Mouse (Mus musculus) CH12.LX (cell line): ENCODE results near the gene Ncor2. TPM values are rescaled to one million over a fixed set of nuclear protein-coding genes. Genes with fewer than 3 reads are reported as not detected.

Source experiments
- DNase-seq: peaks from one replicate; pipeline ENCODE4 v3.0.0-alpha.2; 2013; ENCODE audit errors: extremely low read depth
- H3K27ac ChIP-seq: 2 replicates; pipeline ENCODE4 v1.5.1; 2012; ENCODE audit warnings: low read depth, mild to moderate bottlenecking, control low read depth, moderate library complexity; ENCODE audit not compliant: insufficient read depth
- H3K27me3 ChIP-seq: replicated peaks from 2 replicates; pipeline ENCODE3; 2012; ENCODE audit warnings: inconsistent platforms
- H3K36me3 ChIP-seq, 2 experiments: replicated peaks in 1 of 2; 2 replicates each; pipeline versions ENCODE3 to v1.6.1; 2012; ENCODE audit warnings: inconsistent platforms in 1 of 2, low read length in 1 of 2, mild to moderate bottlenecking in 1 of 2, mixed read lengths in 1 of 2, moderate library complexity in 1 of 2; ENCODE audit not compliant: control insufficient read depth in 1 of 2, insufficient read depth in 1 of 2
- H3K4me1 ChIP-seq, 2 experiments: 2 replicates each; pipeline ENCODE4 v1.6.1; 2012; ENCODE audit warnings: inconsistent platforms in 1 of 2, moderate library complexity in 1 of 2; ENCODE audit not compliant: insufficient read depth in 2 of 2, control insufficient read depth in 1 of 2
- H3K4me2 ChIP-seq: 2 replicates; pipeline ENCODE4 v1.6.1; 2012; ENCODE audit warnings: low read depth, mild to moderate bottlenecking, control low read depth; ENCODE audit not compliant: poor library complexity, insufficient read depth, severe bottlenecking
- H3K4me3 ChIP-seq, 3 experiments: fragments of 150-350 bp in 1 of 3; sonication (generic) in 1 of 3; replicated peaks in 1 of 3; 2 replicates each; pipeline versions ENCODE3 to v1.5.1; 2011 to 2012; ENCODE audit warnings: low read depth in 2 of 3, low read length in 2 of 3, mild to moderate bottlenecking in 2 of 3, moderate library complexity in 2 of 3, control low read depth in 1 of 3, improper control_type of control experiment in 1 of 3, inconsistent platforms in 1 of 3, mixed read lengths in 1 of 3; ENCODE audit not compliant: poor library complexity in 1 of 3
- H3K79me2 ChIP-seq: replicated peaks from 2 replicates; pipeline ENCODE4 v1.6.1; 2012; ENCODE audit warnings: mild to moderate bottlenecking, moderate library complexity; ENCODE audit not compliant: control insufficient read depth, poor library complexity, insufficient read depth, severe bottlenecking; ENCODE audit errors: extremely low read depth
- H3K9ac ChIP-seq: 2 replicates; pipeline ENCODE4 v1.6.1; 2012; ENCODE audit warnings: low read depth, mild to moderate bottlenecking, control low read depth, moderate library complexity; ENCODE audit not compliant: insufficient read depth
- H3K9me3 ChIP-seq: replicated peaks from 2 replicates; pipeline ENCODE3; 2012; ENCODE audit warnings: low read length, inconsistent platforms, mixed read lengths
- E2F4 ChIP-seq: IDR thresholded peaks from 2 replicates; pipeline ENCODE4 v1.6.1; 2011; ENCODE audit warnings: low read depth, low read length, improper control_type of control experiment; ENCODE audit not compliant: insufficient replicate concordance
- ELF1 ChIP-seq: IDR thresholded peaks from 2 replicates; pipeline ENCODE4 v1.6.1; 2014; ENCODE audit warnings: low read depth, mild to moderate bottlenecking, inconsistent platforms, low read length, improper control_type of control experiment
- EP300 ChIP-seq: IDR thresholded peaks from 2 replicates; pipeline ENCODE4 v1.6.1; 2011; ENCODE audit warnings: low read length, improper control_type of control experiment
- ETS1 ChIP-seq: conservative IDR thresholded peaks from 2 replicates; pipeline ENCODE4 v1.6.1; 2012; ENCODE audit warnings: low read depth, mild to moderate bottlenecking, inconsistent platforms, low read length, improper control_type of control experiment, moderate library complexity
- GABPA ChIP-seq: IDR thresholded peaks from 2 replicates; pipeline ENCODE4 v1.6.1; 2012; ENCODE audit warnings: low read depth, low read length, improper control_type of control experiment, inconsistent platforms; ENCODE audit not compliant: insufficient replicate concordance
- HCFC1 ChIP-seq: IDR thresholded peaks from 2 replicates; pipeline ENCODE4 v1.6.1; 2012; ENCODE audit warnings: low read depth, mild to moderate bottlenecking, inconsistent platforms, low read length, improper control_type of control experiment
- MAX ChIP-seq: IDR thresholded peaks from 2 replicates; pipeline ENCODE4 v1.6.1; 2011; ENCODE audit warnings: low read length, improper control_type of control experiment
- PAX5 ChIP-seq: IDR thresholded peaks from 2 replicates; pipeline ENCODE4 v1.6.1; 2012; ENCODE audit warnings: low read length, inconsistent platforms, mixed read lengths
- POLR2A ChIP-seq: IDR thresholded peaks from 2 replicates; pipeline ENCODE4 v1.6.1; 2011; ENCODE audit warnings: low read depth, mild to moderate bottlenecking, improper control_type of control experiment, low read length
- POLR2AphosphoS2 ChIP-seq: IDR thresholded peaks from 2 replicates; pipeline ENCODE4 v1.6.1; 2011; ENCODE audit warnings: low read depth, low read length, improper control_type of control experiment
- RAD21 ChIP-seq: IDR thresholded peaks from 2 replicates; pipeline ENCODE4 v1.6.1; 2011; ENCODE audit warnings: low read depth, mild to moderate bottlenecking, low read length, improper control_type of control experiment, moderate library complexity
- TCF12 ChIP-seq: IDR thresholded peaks from 2 replicates; pipeline ENCODE4 v1.6.1; 2014; ENCODE audit warnings: low read depth, mild to moderate bottlenecking, inconsistent platforms, low read length, improper control_type of control experiment
- USF2 ChIP-seq: conservative IDR thresholded peaks from 2 replicates; pipeline ENCODE4 v1.6.1; 2011; ENCODE audit warnings: low read depth, low read length, improper control_type of control experiment
- ZKSCAN1 ChIP-seq: IDR thresholded peaks from 2 replicates; pipeline ENCODE4 v1.6.1; 2012; ENCODE audit warnings: low read depth, inconsistent platforms, low read length, improper control_type of control experiment, borderline replicate concordance
- ZNF384 ChIP-seq: IDR thresholded peaks from 2 replicates; pipeline ENCODE4 v1.6.1; 2012; ENCODE audit warnings: low read depth, low read length, improper control_type of control experiment, inconsistent platforms
- dilution Hi-C: fragments of 300-500 bp; cut with MboI; formaldehyde crosslinking; loops from 2 replicates; pipeline ENCODE4 v1.14.3; 2020; ENCODE audit warnings: low sequenced_read_pairs; ENCODE audit not compliant: extremely low pct_unique_long_range_greater_than_20kb, extremely low pct_ligation_motif_present
- in situ Hi-C: fragments of 300-500 bp; cut with MboI; formaldehyde crosslinking; loops from 3 replicates; pipeline ENCODE4 v1.14.3; 2019; ENCODE audit warnings: low sequenced_read_pairs, low pct_ligation_motif_present, low pct_unique_long_range_greater_than_20kb, mixed read lengths
- polyA plus RNA-seq: library from polyadenylated mRNA; unstranded; fragments of >175 nt; gene quantifications from 2 replicates; pipeline ENCODE4 v1.2.1, GENCODE M21; 2012; ENCODE audit warnings: low read depth; ENCODE audit not compliant: insufficient read length
- total RNA-seq, 2 experiments: library from RNA; depleted of rRNA; stranded (reverse); fragments of 300-350 nt in 1 of 2; fragments of >200 nt in 1 of 2; gene quantifications; 2 replicates each; pipeline ENCODE4 v1.2.3; 2012 to 2014

Gene Ncor2
- total and polyA plus RNA-seq, 3 experiments, result 3.9 to 44.7 (median 10.8) TPM

GRCm38 (mm10) chr5:125093795-125094194 is 85.2 kb downstream of the Ncor2 start:
- Histone ChIP-seq H3K4me3 (no peak overlapping the region), H3K27ac (no peak overlapping the region), H3K79me2 (no peaks in the 10 kb centered on the region), H3K9ac (no peak overlapping the region), H3K27me3 (no peaks in the 10 kb centered on the region), H3K4me2 (no peak overlapping the region), H3K9me3 (peaks cover 8% of the 10 kb centered on the region), H3K4me1 (peaks cover 9 to 33% of the 10 kb centered on the region in 2 experiments), H3K36me3 (peaks cover 54 to 98% of the 10 kb centered on the region in 2 experiments)
- dilution Hi-C loops, result no loop called here
- TF ChIP-seq ETS1, result no peak
- TF ChIP-seq HCFC1, result no peak
- no peak for TF ChIP-seq EP300
- TF ChIP-seq PAX5, result no peak
- no peak for TF ChIP-seq TCF12
- TF ChIP-seq ELF1, result no peak
- TF ChIP-seq ZNF384, result no peak
- TF ChIP-seq MAX, result no peak
- no peak for TF ChIP-seq E2F4
- no peak for TF ChIP-seq GABPA
- no peak for TF ChIP-seq POLR2AphosphoS2
- no peak for TF ChIP-seq RAD21
- no peak for TF ChIP-seq ZKSCAN1
- no peak for TF ChIP-seq USF2
- DNase-seq, result no peak
- in situ Hi-C loops, result no loop called here

- Histone ChIP-seq H3K4me2 (no peak overlapping the region), H3K27me3 (no peaks in the 10 kb centered on the region), H3K9ac (no peak overlapping the region), H3K36me3 (peaks cover 75 to 100% of the 10 kb centered on the region in 2 experiments), H3K27ac (no peak overlapping the region), H3K9me3 (peaks cover 8% of the 10 kb centered on the region), H3K4me3 (no peak overlapping the region), H3K4me1 (peaks cover 0 to 14% of the 10 kb centered on the region in 2 experiments; a peak in 1 of 4 replicates), H3K79me2 (no peaks in the 10 kb centered on the region)
- no peak for DNase-seq
- in situ Hi-C loops, result no loop called here
- TF ChIP-seq POLR2A, result no peak
- dilution Hi-C loops, result no loop called here
Measured at GRCm38 (mm10) chr5:125088076-125088475, 90.9 kb downstream of the Ncor2 start.
